ENCODE assay signal across 16 mouse cellular contexts in genomic region chr11:43887597-43887996, GRCm38 (mm10). TPM values are rescaled to one million over a fixed set of nuclear protein-coding genes. Genes with fewer than 3 reads are reported as not detected.
"Had no signal": no experiment of that assay in that cellular context is flagged by ENCODE, and none has a peak within 500 bp of the region (broad histone marks: within the 10 kb centered on the region; RNA-seq: fewer than 3 reads in every experiment).

No protein-coding gene starts in this region.

- H3K9ac ChIP-seq: liver, embryonic 14.5 days; liver, postnatal 0 days; midbrain, embryonic 13.5 days had no signal

- H3K4me3 ChIP-seq: megakaryocyte, embryonic 14.5 days; midbrain, embryonic 10.5 days; midbrain, embryonic 13.5 days had no signal

- H3K27ac ChIP-seq: liver, embryonic 14.5 days; midbrain, embryonic 10.5 days; midbrain, embryonic 13.5 days had no signal

- H3K36me3 ChIP-seq: midbrain, embryonic 10.5 days; midbrain, embryonic 13.5 days had no signal

- H3K4me2 ChIP-seq: liver, embryonic 11.5 days; midbrain, embryonic 13.5 days had no signal

- H3K27me3 ChIP-seq: megakaryocyte, embryonic 14.5 days; midbrain, embryonic 13.5 days had no signal

- H3K4me1 ChIP-seq: megakaryocyte, embryonic 14.5 days; midbrain, embryonic 10.5 days; midbrain, embryonic 13.5 days had no signal

- ATAC-seq: inflammation-experienced regulatory T-cells, adult 6 months; intestine, embryonic 16.5 days; liver, postnatal 0 days; midbrain, embryonic 13.5 days; midbrain, embryonic 16.5 days had no signal

- DNase-seq: kidney, adult 18-20 months; kidney, adult 9 months; kidney, postnatal 36 days; liver, postnatal 0 days; thymus, adult 18-20 months; thymus, postnatal 14 days; thymus, postnatal 4 days had no signal

- H3K9me3 ChIP-seq: megakaryocyte, embryonic 14.5 days; midbrain, embryonic 10.5 days; midbrain, embryonic 13.5 days had no signal

RNA-seq across cellular contexts. Expression of gene Adra1b, which starts 13.4 kb away (rescaled TPM):
- total RNA-seq: monocyte, adult 5-6 weeks had no signal
- polyA plus RNA-seq: inflammation-experienced regulatory T-cells, adult 6 months had no signal
